Mouse (Mus musculus): ENCODE data around the gene Chst11. TPM values are rescaled to one million over a fixed set of nuclear protein-coding genes. Genes with fewer than 3 reads are reported as not detected.

Chst11 gene
- total RNA-seq, 2 experiments from 2014 or later, result 30.1 to 33.7 TPM

- DNase-seq (ENCODE audit: low spot score in 2 of 2), result peak in 1 of 2 experiments; percentile 39
These were observed 86.7 kb downstream of the Chst11 start for GRCm38 (mm10) chr10:83071785-83072580.

DNA sequence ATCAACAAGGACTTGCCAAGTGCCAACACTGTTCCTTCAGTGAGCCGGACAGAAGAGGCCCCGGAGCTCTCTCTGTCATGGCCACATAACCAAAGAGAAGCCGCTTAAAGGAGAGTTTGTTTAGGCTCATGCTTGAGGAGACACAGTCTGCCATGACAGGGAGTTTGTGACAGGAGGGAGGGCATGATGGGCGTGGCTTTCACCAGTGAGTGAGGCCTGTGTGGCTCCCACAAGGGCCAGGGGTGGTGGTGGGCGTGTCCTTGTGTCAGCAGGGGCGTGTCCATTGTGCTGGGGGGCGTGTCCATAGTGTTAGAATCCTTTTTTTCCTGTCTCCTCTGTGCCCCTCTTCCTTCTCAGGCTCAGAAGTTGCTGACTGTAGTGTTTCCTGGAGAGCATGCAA, 87.8 kb downstream of the Chst11 start:
- DNase-seq (ENCODE audit: low spot score in 2 of 2), result no peak

- DNase-seq (ENCODE audit: low spot score in 2 of 2), result no peak
These were observed 91.5 kb downstream of the Chst11 start for GRCm38 (mm10) chr10:83076816-83077215.

- DNase-seq (ENCODE audit: low spot score in 2 of 2), result no peak
These were observed 93.4 kb downstream of the Chst11 start for GRCm38 (mm10) chr10:83078723-83079122.

DNA sequence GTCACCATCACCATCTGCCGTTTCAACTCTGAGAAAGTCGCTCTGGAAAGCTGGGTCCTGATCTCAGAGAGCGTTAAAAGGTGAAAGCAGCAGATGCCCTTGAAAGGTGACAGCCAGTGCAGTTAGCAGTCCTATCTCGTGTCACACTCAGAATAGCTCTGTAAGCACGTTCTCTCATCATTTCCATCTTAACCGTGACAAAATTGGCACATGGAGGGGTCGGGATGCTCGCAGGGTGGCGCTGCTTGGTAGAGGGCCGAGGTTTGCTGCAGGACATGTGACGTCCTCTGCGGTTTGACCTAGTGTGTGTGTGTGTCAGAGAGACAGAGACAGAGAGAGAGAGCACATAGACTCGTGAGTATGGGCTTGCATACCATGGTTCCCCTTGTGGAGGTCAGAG, 94.5 kb downstream of the Chst11 start:
- DNase-seq (ENCODE audit: low spot score in 2 of 2), result no peak

- no peak for DNase-seq (ENCODE audit: low spot score in 2 of 2)
These were observed 95.0 kb downstream of the Chst11 start for GRCm38 (mm10) chr10:83080275-83080741.

GRCm38 (mm10) chr10:83080930-83081329, 95.6 kb downstream of the Chst11 start:
- DNase-seq (ENCODE audit: low spot score in 2 of 2), result no peak

GRCm38 (mm10) chr10:83083946-83084345, 98.6 kb downstream of the Chst11 start:
- DNase-seq (ENCODE audit: low spot score in 2 of 2), result no peak

DNA sequence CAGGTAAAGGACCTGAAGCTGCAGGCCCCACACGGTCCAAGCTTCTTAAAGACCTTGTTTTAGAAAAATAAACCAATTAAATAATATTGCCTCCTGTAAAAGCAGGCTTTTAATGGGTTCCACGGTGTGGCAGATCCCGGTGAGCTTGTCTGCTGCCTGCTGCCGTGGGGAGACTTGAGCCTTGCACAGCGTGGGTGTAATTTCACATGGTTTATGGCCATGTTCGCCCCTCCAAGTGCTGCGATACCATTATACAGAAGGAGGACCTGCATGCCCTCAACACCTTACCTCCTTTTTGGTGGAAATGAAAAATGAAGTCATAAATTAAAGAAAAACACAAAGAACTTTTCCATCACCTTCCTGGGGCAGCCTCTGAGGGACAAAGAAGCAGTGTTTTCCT, 103.0 kb downstream of the Chst11 start:
- no peak for DNase-seq (ENCODE audit: low spot score in 2 of 2)

GRCm38 (mm10) chr10:83088826-83089225, 103.5 kb downstream of the Chst11 start:
- DNase-seq (ENCODE audit: low spot score in 2 of 2), result no peak

- no peak for DNase-seq (ENCODE audit: low spot score in 2 of 2)
These were observed 104.9 kb downstream of the Chst11 start for GRCm38 (mm10) chr10:83090185-83090584.

- DNase-seq (ENCODE audit: low spot score in 2 of 2), result no peak
These were observed 108.4 kb downstream of the Chst11 start for GRCm38 (mm10) chr10:83093705-83094104.

GRCm38 (mm10) chr10:83094248-83094647, 109.0 kb downstream of the Chst11 start:
- no peak for DNase-seq (ENCODE audit: low spot score in 2 of 2)

DNA sequence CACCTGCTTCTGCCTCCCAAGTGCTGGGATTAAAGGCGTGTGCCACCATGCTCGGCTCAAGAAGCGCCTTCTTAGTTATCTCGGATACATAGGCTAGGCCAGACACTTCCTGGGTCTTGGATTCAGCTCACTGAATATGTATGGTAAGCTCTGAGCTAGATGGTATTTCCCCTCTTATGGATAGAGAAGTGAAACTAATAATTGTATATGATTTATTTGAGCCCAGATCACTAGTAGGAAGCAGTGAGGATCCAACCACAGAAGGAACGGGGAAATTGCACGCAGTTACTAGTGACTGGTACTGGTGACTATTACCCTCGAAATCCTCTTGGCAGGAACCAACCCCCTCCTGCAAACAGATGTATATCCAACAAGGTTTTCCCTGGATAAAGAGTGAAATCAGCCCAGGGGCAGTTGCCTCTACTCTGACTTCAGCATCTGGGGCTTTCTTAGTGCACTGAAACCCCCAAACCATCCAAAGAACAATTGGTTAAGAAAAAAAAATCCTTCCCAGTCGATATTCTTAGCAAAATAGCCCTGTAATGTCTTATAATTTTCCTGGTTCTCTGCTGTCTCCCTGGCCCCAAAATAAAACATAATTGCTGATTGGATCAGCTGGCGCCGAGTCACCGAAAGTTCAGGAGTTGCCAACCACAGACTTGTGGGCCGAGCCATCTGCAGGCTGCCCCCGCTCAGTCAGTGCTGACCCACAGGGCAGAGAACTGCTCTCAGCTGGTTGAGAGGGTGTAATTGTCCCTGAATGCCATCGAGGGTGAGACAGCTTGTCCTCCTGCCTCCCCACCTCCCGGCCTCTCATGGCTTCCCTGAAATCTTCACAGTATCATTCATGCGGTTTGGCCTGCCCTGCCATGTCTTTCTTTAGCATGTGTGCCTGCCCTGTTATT, 109.8 kb downstream of the Chst11 start:
- DNase-seq (ENCODE audit: low spot score in 2 of 2), result no peak

DNA sequence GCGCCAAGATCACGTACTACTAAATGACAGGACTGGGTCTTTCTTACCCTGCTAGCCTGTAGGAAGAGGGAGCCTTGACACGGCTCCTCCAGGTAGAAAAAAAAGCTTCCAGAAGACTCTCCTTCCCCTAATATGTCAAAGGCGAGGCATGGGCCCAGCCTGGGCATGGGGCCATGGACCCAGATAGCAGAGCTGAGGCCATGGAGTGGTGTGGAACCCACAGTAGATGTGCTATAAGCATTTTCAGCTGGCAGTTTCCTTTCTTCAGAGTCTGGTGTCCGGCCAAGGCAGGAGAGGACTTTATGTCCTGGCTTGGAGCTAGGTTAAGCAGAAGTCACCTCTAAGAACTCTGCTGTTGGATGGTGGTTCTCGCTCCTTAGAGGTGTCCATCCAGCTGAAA, 111.0 kb downstream of the Chst11 start:
- no peak for DNase-seq (ENCODE audit: low spot score in 2 of 2)

GRCm38 (mm10) chr10:83098940-83099339, 113.6 kb downstream of the Chst11 start:
- no peak for DNase-seq (ENCODE audit: low spot score in 2 of 2)

GRCm38 (mm10) chr10:83099669-83100068, 114.4 kb downstream of the Chst11 start:
- no peak for DNase-seq (ENCODE audit: low spot score in 2 of 2)

DNA sequence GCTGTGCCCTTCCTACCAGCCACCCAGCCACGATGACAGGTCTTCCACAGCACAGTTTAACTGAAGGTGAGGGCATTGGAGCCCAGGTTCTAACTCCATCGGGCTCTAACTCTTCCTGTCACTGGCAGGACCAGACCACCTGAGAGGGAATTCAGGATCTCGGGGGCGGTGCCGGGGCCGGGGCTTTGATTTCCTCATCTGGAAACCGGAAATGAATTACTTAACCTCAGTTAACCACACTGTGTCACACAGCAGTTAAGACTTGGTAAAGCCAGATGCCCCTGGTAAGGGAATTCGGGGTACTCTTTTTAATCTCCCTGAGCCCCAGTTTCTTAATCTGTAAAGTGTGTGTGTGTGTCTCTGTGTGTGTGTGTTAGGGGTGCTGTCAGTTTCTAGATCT, 115.6 kb downstream of the Chst11 start:
- no peak for DNase-seq (ENCODE audit: low spot score in 2 of 2)

- DNase-seq (ENCODE audit: low spot score in 2 of 2), result peak in 1 of 2 experiments; percentile 29
These were observed 116.3 kb downstream of the Chst11 start for GRCm38 (mm10) chr10:83101421-83102207.

GRCm38 (mm10) chr10:83102745-83103144, 117.4 kb downstream of the Chst11 start:
- DNase-seq (ENCODE audit: low spot score in 2 of 2), result no peak

DNA sequence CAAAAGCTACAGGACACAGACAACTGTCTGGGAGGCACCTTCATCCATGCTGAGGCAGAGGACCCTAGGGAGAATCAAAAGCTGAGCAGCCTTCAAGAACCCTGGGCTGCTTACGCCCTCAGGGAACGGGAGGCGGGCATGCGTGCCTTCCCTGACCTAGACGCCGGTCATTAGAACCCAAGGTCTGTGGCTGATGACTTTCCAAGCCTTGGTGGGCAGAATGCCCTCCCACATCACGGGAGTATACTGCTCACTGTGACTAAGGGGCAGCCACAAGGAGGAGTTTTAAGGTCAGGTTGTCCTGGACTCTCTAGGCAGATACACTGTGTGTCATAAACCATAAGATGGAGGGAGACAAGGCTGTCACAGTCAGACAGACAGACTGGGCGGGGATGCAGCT, 118.9 kb downstream of the Chst11 start:
- no peak for DNase-seq (ENCODE audit: low spot score in 2 of 2)

Data from left cerebral cortex, adult 18-20 months (tissue).